Mouse (Mus musculus): Measurements from ENCODE around the gene Zfp605. TPM values are rescaled to one million over a fixed set of nuclear protein-coding genes. Genes with fewer than 3 reads are reported as not detected.
A peak's percentile ranks its signal among the peaks of the same experiment; 100 is the strongest.

Gene Zfp605
- polyA plus RNA-seq, 1 experiment from 2014 or later, result 4.8 TPM

DNA sequence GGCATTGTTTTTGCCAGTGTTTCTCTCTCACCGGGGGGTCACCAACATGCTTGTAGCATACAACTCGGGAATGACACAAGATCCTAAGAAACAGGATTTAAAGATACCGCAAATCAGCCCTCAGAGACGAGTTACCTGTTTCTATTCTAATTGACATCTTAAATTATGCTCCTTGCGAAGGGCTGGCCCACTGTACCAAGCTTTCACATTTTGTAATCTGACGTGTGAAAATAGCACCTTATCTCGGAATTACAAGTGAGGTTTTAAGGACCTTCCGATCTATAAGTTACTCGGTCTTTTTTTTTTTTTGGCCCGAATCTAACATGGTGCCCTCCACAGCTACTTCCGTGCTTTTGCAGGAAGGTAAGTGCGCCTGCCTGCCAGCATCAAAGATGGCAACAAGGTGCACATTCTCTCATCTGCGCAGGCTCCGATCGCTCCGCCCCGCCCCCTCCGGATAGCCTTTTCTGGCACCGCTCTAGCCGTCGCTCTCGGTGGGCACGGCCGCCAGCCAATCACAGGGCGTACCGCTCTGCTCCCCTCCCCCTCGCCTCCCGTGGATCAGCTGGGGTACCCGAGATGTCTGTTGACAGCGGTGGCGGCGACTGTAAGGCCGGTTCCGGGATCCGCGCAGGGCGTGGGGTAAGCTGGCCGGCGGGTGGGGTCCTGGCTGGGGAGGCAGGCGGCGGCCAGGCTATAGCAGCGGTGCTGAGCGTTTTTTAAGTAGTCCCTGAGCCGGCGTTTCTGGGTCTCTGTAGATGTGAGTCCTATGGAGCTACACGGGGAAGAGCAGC, 25.6 kb downstream of the Zfp605 start, which contains the start of gene Chfr:
TSS of gene Chfr (plus strand) at position 550 of the 794 bp plus-strand sequence.
- H3K4me2 ChIP-seq, result peak within 1 kb of the TSS; percentile 74
- peak within 1 kb of the TSS; percentile 51 for H3K27ac ChIP-seq
- H3K27me3 ChIP-seq, result no peaks in the 10 kb centered on the region
- peak within 1 kb of the TSS; percentile 84 for H3K4me3 ChIP-seq
- peak within 1 kb of the TSS; percentile 67 for H3K9ac ChIP-seq
- H3K9me3 ChIP-seq, result no peaks in the 10 kb centered on the region
- peaks cover 7% of the 10 kb centered on the region; the same call in 1 of the 2 replicates for H3K4me1 ChIP-seq
- peak; percentile 99 for ATAC-seq (ENCODE audit: insufficient number of reproducible peaks, low FRiP score, low TSS enrichment, low read depth)
- WGBS, result 4% methylated on average over 46 of the region's 46 CpGs
- peaks cover 9% of the 10 kb centered on the region; the same call in 1 of the 2 replicates for H3K36me3 ChIP-seq

DNA sequence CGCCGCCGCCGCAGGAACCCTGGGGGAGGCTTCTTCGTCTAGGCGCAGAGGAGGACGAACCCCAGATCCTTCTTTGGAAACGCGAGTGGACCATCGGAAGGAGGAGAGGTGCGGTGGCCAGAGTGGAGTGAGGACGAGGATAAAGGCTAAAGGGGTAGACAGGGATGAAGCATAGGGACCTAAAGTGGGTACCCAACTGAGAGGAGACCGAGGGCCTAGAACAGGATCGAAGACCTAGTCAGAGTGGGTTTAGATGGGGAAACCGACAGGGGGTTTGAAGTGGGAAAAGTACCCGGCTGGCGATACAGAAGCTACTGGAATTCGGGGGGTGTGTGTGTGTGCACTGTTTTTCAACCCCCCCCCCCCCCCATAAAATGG, 26.2 kb downstream of the Zfp605 start:
- peaks cover 6% of the 10 kb centered on the region; the same call in 1 of the 2 replicates for H3K36me3 ChIP-seq
- peak overlapping the region; percentile 84 for H3K4me3 ChIP-seq
- peak overlapping the region; percentile 43 for H3K27ac ChIP-seq
- peak overlapping the region; percentile 74 for H3K4me2 ChIP-seq
- no peaks in the 10 kb centered on the region for H3K27me3 ChIP-seq
- peak; percentile 17; the same call in 1 of the 2 replicates for ATAC-seq (ENCODE audit: insufficient number of reproducible peaks, low FRiP score, low TSS enrichment, low read depth)
- no peaks in the 10 kb centered on the region for H3K9me3 ChIP-seq
- WGBS, result 4% methylated on average over 18 of the region's 18 CpGs
- peaks cover 7% of the 10 kb centered on the region; the same call in 1 of the 2 replicates for H3K4me1 ChIP-seq
- H3K9ac ChIP-seq, result peak overlapping the region; percentile 67

DNA sequence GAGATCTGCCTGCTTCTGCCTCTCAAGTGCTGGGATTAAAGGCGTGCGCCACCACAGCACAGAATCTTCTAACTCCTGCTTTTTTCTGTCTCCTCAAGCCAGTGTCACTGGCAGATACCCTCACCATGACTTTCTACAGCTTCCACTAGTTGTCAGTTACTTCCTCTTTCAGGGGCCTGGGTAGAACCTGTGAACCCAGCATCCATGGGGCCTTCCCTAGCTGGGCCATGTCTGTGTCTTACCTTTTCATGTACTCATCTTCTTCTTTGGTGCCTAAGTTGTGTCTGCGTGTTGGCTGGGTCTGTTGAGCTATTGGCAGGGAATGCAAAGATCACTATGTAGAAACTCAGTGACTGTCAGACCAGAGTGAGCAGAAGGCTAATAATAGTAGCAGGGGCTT, 27.9 kb downstream of the Zfp605 start:
- H3K27ac ChIP-seq, result no peak overlapping the region
- no peaks in the 10 kb centered on the region for H3K27me3 ChIP-seq
- H3K4me1 ChIP-seq, result peaks cover 7% of the 10 kb centered on the region; the same call in 1 of the 2 replicates
- no peak overlapping the region for H3K4me3 ChIP-seq
- no peak overlapping the region for H3K4me2 ChIP-seq
- 91% methylated on average over 3 of the region's 3 CpGs for WGBS
- peaks cover 17% of the 10 kb centered on the region; the same call in 1 of the 2 replicates for H3K36me3 ChIP-seq
- H3K9me3 ChIP-seq, result no peaks in the 10 kb centered on the region
- H3K9ac ChIP-seq, result no peak overlapping the region
- no peak for ATAC-seq (ENCODE audit: insufficient number of reproducible peaks, low FRiP score, low TSS enrichment, low read depth)

DNA sequence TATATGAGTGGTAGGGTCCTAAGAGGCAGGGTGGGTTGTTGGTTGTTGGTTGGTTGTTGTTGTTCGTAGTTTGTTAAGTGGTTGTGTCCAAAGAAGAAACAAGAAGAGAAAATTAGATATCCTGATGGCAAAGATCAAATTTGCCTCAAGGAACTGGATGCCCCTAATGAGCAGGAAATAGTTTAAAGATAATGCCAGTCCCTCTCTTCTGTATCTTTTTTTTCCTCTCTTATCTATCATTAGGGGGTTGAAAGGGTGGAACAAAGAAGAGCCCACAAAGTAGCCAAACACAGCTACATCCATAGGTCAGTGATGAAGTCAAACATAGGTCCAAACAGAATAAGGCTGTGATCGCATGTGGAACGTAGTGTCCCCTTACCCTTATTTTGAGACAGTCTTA, 29.4 kb downstream of the Zfp605 start:
- Histone ChIP-seq H3K27me3 (no peaks in the 10 kb centered on the region), H3K9me3 (no peaks in the 10 kb centered on the region), H3K4me2 (no peak overlapping the region), H3K4me3 (no peak overlapping the region), H3K4me1 (peaks cover 7% of the 10 kb centered on the region; the same call in 1 of the 2 replicates), H3K27ac (no peak overlapping the region), H3K9ac (no peak overlapping the region), H3K36me3 (peaks cover 27% of the 10 kb centered on the region)
- no peak for ATAC-seq (ENCODE audit: insufficient number of reproducible peaks, low FRiP score, low TSS enrichment, low read depth)
- WGBS, result 96% methylated on average over 3 of the region's 3 CpGs

DNA sequence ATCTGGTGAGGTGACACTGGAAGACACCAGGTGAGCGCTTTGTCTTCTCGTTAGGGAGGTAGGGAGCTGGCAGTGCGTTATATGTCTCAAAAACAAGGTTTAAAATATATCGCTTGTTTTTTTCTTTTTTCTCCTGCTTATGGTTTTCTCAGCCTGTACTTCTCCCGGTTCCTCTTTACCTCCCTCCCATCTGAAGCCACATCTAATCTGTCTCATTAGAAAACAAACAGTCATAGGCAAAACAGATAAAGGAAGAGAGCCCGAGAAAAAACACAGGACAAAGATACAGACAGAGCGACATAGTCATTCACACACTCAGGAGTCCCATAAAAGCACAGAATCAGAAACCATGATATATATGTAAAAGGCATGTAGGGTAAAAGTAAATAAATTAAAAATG, 30.5 kb downstream of the Zfp605 start:
- Histone ChIP-seq H3K27ac (no peak overlapping the region), H3K9me3 (no peaks in the 10 kb centered on the region), H3K4me3 (no peak overlapping the region), H3K4me1 (peaks cover 7% of the 10 kb centered on the region; the same call in 1 of the 2 replicates), H3K4me2 (no peak overlapping the region), H3K36me3 (peaks cover 36% of the 10 kb centered on the region), H3K27me3 (no peaks in the 10 kb centered on the region), H3K9ac (no peak overlapping the region)
- no peak for ATAC-seq (ENCODE audit: insufficient number of reproducible peaks, low FRiP score, low TSS enrichment, low read depth)
- 94% methylated on average over 7 of the region's 7 CpGs for WGBS

DNA sequence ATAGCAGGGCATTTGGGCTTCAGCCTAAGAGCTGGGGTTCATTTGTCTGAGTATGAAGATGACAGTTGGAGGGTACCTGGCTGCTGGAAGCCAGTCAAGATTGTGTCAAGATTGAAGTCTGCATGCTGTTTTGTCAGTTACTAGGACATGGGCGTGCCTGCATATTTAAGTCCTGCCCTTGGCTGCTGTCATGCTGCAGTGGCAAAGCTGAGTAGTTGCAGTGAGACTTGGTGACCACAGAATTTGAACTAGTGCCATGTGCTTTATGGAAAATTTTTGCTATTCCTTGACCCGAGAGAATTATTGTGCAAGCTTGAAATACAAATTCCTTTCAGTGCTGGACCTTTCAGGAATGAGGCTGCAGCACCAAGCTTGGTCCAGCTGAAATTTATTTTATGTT, 32.4 kb downstream of the Zfp605 start:
- no peaks in the 10 kb centered on the region for H3K4me1 ChIP-seq
- peaks cover 51% of the 10 kb centered on the region for H3K36me3 ChIP-seq

DNA sequence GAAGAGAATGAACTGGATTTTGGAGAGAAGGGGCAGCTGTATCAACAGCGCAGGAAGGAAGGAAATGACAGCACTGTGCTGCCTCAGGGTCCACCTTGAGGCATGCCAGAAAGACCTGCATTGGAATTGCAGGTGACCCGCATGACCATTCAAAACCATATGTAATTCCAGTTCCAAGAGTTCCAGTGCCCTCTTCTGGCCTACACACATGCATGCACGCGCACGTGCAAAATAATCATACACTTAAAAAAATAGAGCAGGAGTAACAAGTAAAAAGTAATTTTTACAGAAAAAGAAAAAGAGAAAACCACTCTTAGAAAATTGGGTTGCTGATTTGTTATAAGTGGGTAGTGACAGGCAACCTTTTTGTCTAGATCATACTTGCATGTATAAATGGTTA, 33.1 kb downstream of the Zfp605 start:
- Histone ChIP-seq H3K27ac (no peak overlapping the region), H3K27me3 (no peaks in the 10 kb centered on the region), H3K4me3 (no peak overlapping the region), H3K9me3 (no peaks in the 10 kb centered on the region), H3K9ac (no peak overlapping the region), H3K36me3 (peaks cover 57% of the 10 kb centered on the region), H3K4me2 (no peak overlapping the region), H3K4me1 (no peaks in the 10 kb centered on the region)
- no peak for ATAC-seq (ENCODE audit: insufficient number of reproducible peaks, low FRiP score, low TSS enrichment, low read depth)
- 89% methylated on average over 5 of the region's 5 CpGs for WGBS

More for the DNA sequence above, 32.4 kb downstream of the Zfp605 start:
- Histone ChIP-seq H3K9me3 (no peaks in the 10 kb centered on the region), H3K4me2 (no peak overlapping the region), H3K4me3 (no peak overlapping the region), H3K27me3 (no peaks in the 10 kb centered on the region), H3K9ac (no peak overlapping the region), H3K27ac (no peak overlapping the region)
- ATAC-seq (ENCODE audit: insufficient number of reproducible peaks, low FRiP score, low TSS enrichment, low read depth), result no peak
- 85% methylated on average over 2 of the region's 2 CpGs for WGBS

DNA sequence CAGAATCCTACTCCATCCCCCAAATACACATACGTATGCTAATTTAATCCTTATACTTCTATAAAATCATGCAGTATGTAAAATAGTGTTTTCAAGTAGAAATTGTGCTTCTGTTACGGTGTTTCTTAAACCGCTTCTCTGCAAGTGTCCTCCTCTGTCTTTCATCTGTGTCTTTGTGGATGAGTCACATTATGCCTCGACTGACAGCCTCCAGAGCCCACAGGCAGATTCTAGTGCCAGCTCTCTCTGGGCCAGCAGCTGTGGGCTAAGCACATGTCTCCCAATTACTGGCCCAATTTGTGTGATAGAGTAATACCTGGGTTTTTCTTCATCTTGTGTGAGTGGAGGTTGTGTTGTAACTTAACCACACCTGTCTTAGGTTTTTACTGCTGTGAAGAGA, 59.5 kb downstream of the Zfp605 start:
- Histone ChIP-seq H3K4me2 (no peak overlapping the region), H3K4me1 (no peaks in the 10 kb centered on the region), H3K36me3 (peaks cover 72% of the 10 kb centered on the region), H3K9me3 (no peaks in the 10 kb centered on the region), H3K9ac (no peak overlapping the region), H3K27me3 (no peaks in the 10 kb centered on the region), H3K4me3 (no peak overlapping the region), H3K27ac (no peak overlapping the region)
- ATAC-seq (ENCODE audit: insufficient number of reproducible peaks, low FRiP score, low TSS enrichment, low read depth), result no peak
- WGBS, result 93% methylated on average over 4 of the region's 4 CpGs

DNA sequence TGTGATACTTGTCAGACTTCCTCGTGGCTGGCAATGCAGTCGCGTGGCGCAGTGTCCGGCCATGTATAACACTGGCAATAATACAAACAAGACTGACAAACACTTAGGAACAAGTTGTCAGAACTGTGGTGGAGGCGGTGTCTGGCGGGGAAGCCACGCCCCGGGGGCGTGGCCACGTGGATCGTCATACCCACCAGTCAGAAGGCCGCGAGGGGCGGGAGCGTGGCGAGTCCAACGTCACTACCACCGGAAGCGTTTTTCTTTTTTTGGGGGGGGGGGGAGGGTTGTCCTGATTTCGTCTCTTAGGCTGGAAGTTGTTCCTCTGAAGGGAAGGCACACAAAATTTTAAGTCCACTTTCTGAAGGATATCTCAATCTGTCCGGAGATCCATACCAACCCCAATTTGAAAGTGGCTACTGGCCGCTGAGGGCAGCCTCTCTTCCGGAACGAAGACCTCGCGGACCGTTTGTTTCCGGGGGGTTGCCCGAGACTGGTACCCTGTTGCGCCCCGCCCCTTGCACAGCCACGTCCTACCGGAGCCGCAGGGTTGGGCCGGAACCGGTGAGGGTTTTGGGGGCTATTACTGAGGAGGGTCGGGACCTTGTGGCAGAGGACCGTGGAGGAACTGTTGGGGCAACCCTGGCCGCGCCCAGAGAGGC, 66.6 kb downstream of the Zfp605 start, which contains the start of gene Golga3:
TSS of gene Golga3 (plus strand) at position 340 of the 659 bp plus-strand sequence.
- Histone ChIP-seq H3K9ac (peak within 1 kb of the TSS; percentile 82), H3K9me3 (no peaks in the 10 kb centered on the region), H3K36me3 (peaks cover 13% of the 10 kb centered on the region), H3K27ac (peak within 1 kb of the TSS; percentile 86), H3K4me2 (peak within 1 kb of the TSS; percentile 66), H3K4me3 (peak within 1 kb of the TSS; percentile 95), H3K27me3 (no peaks in the 10 kb centered on the region), H3K4me1 (peaks cover 15% of the 10 kb centered on the region)
- WGBS, result under 1% methylated on average over 41 of the region's 41 CpGs
- ATAC-seq (ENCODE audit: insufficient number of reproducible peaks, low FRiP score, low TSS enrichment, low read depth), result peak; percentile 98

DNA sequence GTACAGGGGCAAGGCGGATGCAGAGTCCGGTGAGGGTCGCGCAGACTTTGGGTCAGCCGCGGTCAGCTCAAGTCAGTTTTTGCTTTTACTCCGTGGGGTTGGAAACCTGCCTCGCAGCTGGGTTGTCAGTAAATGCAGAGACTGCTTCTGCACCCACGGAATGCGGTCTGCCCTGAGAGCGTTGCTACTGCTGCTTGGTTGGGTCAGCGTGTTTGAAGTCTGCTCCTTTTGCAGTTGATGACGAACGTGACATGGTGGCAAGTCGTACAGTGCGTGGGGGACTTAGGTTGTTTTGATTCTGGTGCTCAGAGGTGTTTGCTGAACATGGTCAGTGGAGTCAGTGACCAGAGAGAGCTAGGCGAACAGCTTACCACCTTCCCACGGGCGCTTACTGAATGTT, 67.1 kb downstream of the Zfp605 start:
- Histone ChIP-seq H3K27me3 (no peaks in the 10 kb centered on the region), H3K9ac (peak overlapping the region; percentile 82), H3K4me2 (peak overlapping the region; percentile 66), H3K4me3 (peak overlapping the region; percentile 95), H3K36me3 (peaks cover 15% of the 10 kb centered on the region), H3K27ac (peak overlapping the region; percentile 86), H3K9me3 (no peaks in the 10 kb centered on the region), H3K4me1 (peaks cover 15% of the 10 kb centered on the region)
- no peak for ATAC-seq (ENCODE audit: insufficient number of reproducible peaks, low FRiP score, low TSS enrichment, low read depth)
- 2% methylated on average over 19 of the region's 19 CpGs for WGBS

DNA sequence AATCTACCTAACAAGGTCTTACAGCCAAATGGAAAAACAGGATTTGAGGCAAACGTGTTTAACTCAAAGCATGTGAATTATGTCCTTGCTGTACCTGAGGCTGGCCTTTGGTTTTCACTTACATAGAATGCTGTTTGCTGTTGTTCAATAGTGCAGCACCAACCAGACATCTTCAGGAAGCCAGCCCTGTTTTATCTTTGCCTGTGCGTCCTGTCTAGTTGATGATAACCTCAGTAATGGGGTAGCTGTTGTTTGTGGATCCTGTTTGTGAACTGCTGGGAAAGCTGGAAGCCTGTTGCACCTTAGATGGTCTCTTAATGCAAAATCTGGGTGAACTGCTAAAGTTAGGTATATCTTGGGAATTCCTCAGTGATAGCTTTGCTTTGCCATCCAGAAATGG, 68.7 kb downstream of the Zfp605 start:
- H3K4me1 ChIP-seq, result peaks cover 15% of the 10 kb centered on the region
- no peak overlapping the region for H3K9ac ChIP-seq
- WGBS, result 87% methylated on average over 2 of the region's 2 CpGs
- ATAC-seq (ENCODE audit: insufficient number of reproducible peaks, low FRiP score, low TSS enrichment, low read depth), result no peak
- no peak overlapping the region for H3K4me3 ChIP-seq
- no peaks in the 10 kb centered on the region for H3K27me3 ChIP-seq
- H3K27ac ChIP-seq, result no peak overlapping the region
- peaks cover 19% of the 10 kb centered on the region for H3K36me3 ChIP-seq
- H3K4me2 ChIP-seq, result no peak overlapping the region
- no peaks in the 10 kb centered on the region for H3K9me3 ChIP-seq

Measured in limb, embryonic 15.5 days (tissue).